Mouse (Mus musculus) liver, postnatal 0 days (tissue): ENCODE measurements around the gene Aes.

Experiments used
- CTCF ChIP-seq: sonication (generic); IDR thresholded peaks from 2 replicates; pipeline ENCODE4 v1.5.1; 2016; ENCODE audit warnings: antibody characterized with exemption, low read depth
- EP300 ChIP-seq: IDR thresholded peaks from 2 replicates; pipeline ENCODE4 v1.6.1; 2016; ENCODE audit warnings: antibody characterized with exemption, low read depth, mild to moderate bottlenecking

GRCm38 (mm10) chr10:81523570-81523969 is 35.7 kb upstream of the Aes start:
- TF ChIP-seq CTCF (no peak), EP300 (no peak)
